Mouse (Mus musculus): ENCODE results near the gene Camk1d. TPM values are rescaled to one million over a fixed set of nuclear protein-coding genes. Genes with fewer than 3 reads are reported as not detected.

Gene Camk1d
- polyA plus RNA-seq, 1 experiment from 2014 or later, result 0.59 TPM

- Histone ChIP-seq H3K4me1 (no peaks in the 10 kb centered on the region), H3K27ac (replicated peaks) (no peak overlapping the region), H3K27me3 (replicated peaks; ENCODE audit: low read depth, poor library complexity, severe bottlenecking) (no peaks in the 10 kb centered on the region), H3K36me3 (replicated peaks) (no peaks in the 10 kb centered on the region), H3K9me3 (no peaks in the 10 kb centered on the region), H3K4me3 (no peak overlapping the region)
- DNase-seq (ENCODE audit: low spot score), result no peak
- WGBS, result 84% methylated on average over 16 of the region's 16 CpGs
Measured at GRCm38 (mm10) chr2:5458671-5459235, 255.6 kb downstream of the Camk1d start.

- no peak for DNase-seq (ENCODE audit: low spot score)
- H3K4me1 ChIP-seq, result no peaks in the 10 kb centered on the region
- H3K4me3 ChIP-seq, result no peak overlapping the region
- H3K27ac ChIP-seq (replicated peaks), result no peak overlapping the region
- H3K9me3 ChIP-seq, result no peaks in the 10 kb centered on the region
- 87% methylated on average over 5 of the region's 5 CpGs for WGBS
- no peaks in the 10 kb centered on the region for H3K36me3 ChIP-seq (replicated peaks)
- no peaks in the 10 kb centered on the region for H3K27me3 ChIP-seq (replicated peaks; ENCODE audit: low read depth, poor library complexity, severe bottlenecking)
Measured at GRCm38 (mm10) chr2:5458075-5458494, 256.2 kb downstream of the Camk1d start.

- no peak overlapping the region for H3K27ac ChIP-seq (replicated peaks)
- H3K4me1 ChIP-seq, result no peaks in the 10 kb centered on the region
- no peaks in the 10 kb centered on the region for H3K27me3 ChIP-seq (replicated peaks; ENCODE audit: low read depth, poor library complexity, severe bottlenecking)
- no peaks in the 10 kb centered on the region for H3K9me3 ChIP-seq
- H3K36me3 ChIP-seq (replicated peaks), result no peaks in the 10 kb centered on the region
- 57% methylated on average over 2 of the region's 2 CpGs for WGBS
- no peak for DNase-seq (ENCODE audit: low spot score)
- H3K4me3 ChIP-seq, result no peak overlapping the region
Measured at GRCm38 (mm10) chr2:5456108-5456507, 258.2 kb downstream of the Camk1d start.

GRCm38 (mm10) chr2:5454830-5455229 is 259.5 kb downstream of the Camk1d start:
- Histone ChIP-seq H3K27me3 (replicated peaks; ENCODE audit: low read depth, poor library complexity, severe bottlenecking) (no peaks in the 10 kb centered on the region), H3K9me3 (no peaks in the 10 kb centered on the region), H3K4me3 (no peak overlapping the region), H3K4me1 (no peaks in the 10 kb centered on the region), H3K36me3 (replicated peaks) (no peaks in the 10 kb centered on the region), H3K27ac (replicated peaks) (no peak overlapping the region)
- DNase-seq (ENCODE audit: low spot score), result no peak
- WGBS, result 82% methylated on average over 9 of the region's 9 CpGs

- Histone ChIP-seq H3K9me3 (no peaks in the 10 kb centered on the region), H3K27ac (replicated peaks) (no peak overlapping the region), H3K4me1 (no peaks in the 10 kb centered on the region), H3K27me3 (replicated peaks; ENCODE audit: low read depth, poor library complexity, severe bottlenecking) (no peaks in the 10 kb centered on the region), H3K4me3 (no peak overlapping the region), H3K36me3 (replicated peaks) (no peaks in the 10 kb centered on the region)
- WGBS, result 92% methylated on average over 2 of the region's 2 CpGs
- no peak for DNase-seq (ENCODE audit: low spot score)
Measured at GRCm38 (mm10) chr2:5451654-5452053, 262.7 kb downstream of the Camk1d start.

- H3K4me3 ChIP-seq, result no peak overlapping the region
- no peaks in the 10 kb centered on the region for H3K27me3 ChIP-seq (replicated peaks; ENCODE audit: low read depth, poor library complexity, severe bottlenecking)
- no peak for DNase-seq (ENCODE audit: low spot score)
- H3K4me1 ChIP-seq, result no peaks in the 10 kb centered on the region
- WGBS, result 85% methylated on average over 5 of the region's 5 CpGs
- no peak overlapping the region for H3K27ac ChIP-seq (replicated peaks)
- no peaks in the 10 kb centered on the region for H3K36me3 ChIP-seq (replicated peaks)
- H3K9me3 ChIP-seq, result no peaks in the 10 kb centered on the region
Measured at GRCm38 (mm10) chr2:5445357-5445756, 269.0 kb downstream of the Camk1d start.

- no peak for DNase-seq (ENCODE audit: low spot score)
- Histone ChIP-seq H3K27ac (replicated peaks) (no peak overlapping the region), H3K9me3 (no peaks in the 10 kb centered on the region), H3K4me1 (no peaks in the 10 kb centered on the region), H3K27me3 (replicated peaks; ENCODE audit: low read depth, poor library complexity, severe bottlenecking) (no peaks in the 10 kb centered on the region), H3K4me3 (no peak overlapping the region), H3K36me3 (replicated peaks) (no peaks in the 10 kb centered on the region)
- 54% methylated on average over 2 of the region's 2 CpGs for whole genome bisulfite sequencing
Measured at GRCm38 (mm10) chr2:5437690-5438089, 276.6 kb downstream of the Camk1d start.

- DNase-seq (ENCODE audit: low spot score), result no peak
- H3K27me3 ChIP-seq (replicated peaks; ENCODE audit: low read depth, poor library complexity, severe bottlenecking), result no peaks in the 10 kb centered on the region
- no peaks in the 10 kb centered on the region for H3K9me3 ChIP-seq
- H3K36me3 ChIP-seq (replicated peaks), result no peaks in the 10 kb centered on the region
- no peak overlapping the region for H3K27ac ChIP-seq (replicated peaks)
- H3K4me1 ChIP-seq, result no peaks in the 10 kb centered on the region
- WGBS, result 88% methylated on average over 16 of the region's 16 CpGs
- H3K4me3 ChIP-seq, result no peak overlapping the region
Measured at GRCm38 (mm10) chr2:5435587-5436253, 278.6 kb downstream of the Camk1d start.

- H3K36me3 ChIP-seq (replicated peaks), result no peaks in the 10 kb centered on the region
- no peak overlapping the region for H3K27ac ChIP-seq (replicated peaks)
- H3K9me3 ChIP-seq, result no peaks in the 10 kb centered on the region
- no peak overlapping the region for H3K4me3 ChIP-seq
- H3K4me1 ChIP-seq, result 0 out of 2 replicates have a peak, but pooled peaks cover under 1% of the 10 kb centered on the region
- peak; percentile 41 for DNase-seq (ENCODE audit: low spot score)
- WGBS, result 50% methylated on average over 2 of the region's 2 CpGs
- H3K27me3 ChIP-seq (replicated peaks; ENCODE audit: low read depth, poor library complexity, severe bottlenecking), result no peaks in the 10 kb centered on the region
Measured at GRCm38 (mm10) chr2:5431309-5431708, 283.0 kb downstream of the Camk1d start.

GRCm38 (mm10) chr2:5429921-5430320 is 284.4 kb downstream of the Camk1d start:
- WGBS, result 85% methylated on average over 8 of the region's 8 CpGs
- no peaks in the 10 kb centered on the region for H3K36me3 ChIP-seq (replicated peaks)
- H3K27me3 ChIP-seq (replicated peaks; ENCODE audit: low read depth, poor library complexity, severe bottlenecking), result no peaks in the 10 kb centered on the region
- no peaks in the 10 kb centered on the region for H3K9me3 ChIP-seq
- H3K4me1 ChIP-seq, result 0 out of 2 replicates have a peak, but pooled peaks cover 4% of the 10 kb centered on the region
- no peak overlapping the region for H3K27ac ChIP-seq (replicated peaks)
- DNase-seq (ENCODE audit: low spot score), result no peak
- H3K4me3 ChIP-seq, result no peak overlapping the region

- no peak for DNase-seq (ENCODE audit: low spot score)
- Histone ChIP-seq H3K36me3 (replicated peaks) (no peaks in the 10 kb centered on the region), H3K27ac (replicated peaks) (no peak overlapping the region), H3K27me3 (replicated peaks; ENCODE audit: low read depth, poor library complexity, severe bottlenecking) (no peaks in the 10 kb centered on the region), H3K4me3 (no peak overlapping the region), H3K4me1 (peaks cover 10% of the 10 kb centered on the region), H3K9me3 (no peaks in the 10 kb centered on the region)
- WGBS, result 32% methylated on average over 2 of the region's 2 CpGs
Measured at GRCm38 (mm10) chr2:5426110-5426509, 288.2 kb downstream of the Camk1d start.

GRCm38 (mm10) chr2:5425612-5426011 is 288.7 kb downstream of the Camk1d start:
- H3K36me3 ChIP-seq (replicated peaks), result no peaks in the 10 kb centered on the region
- WGBS, result 81% methylated on average over 3 of the region's 3 CpGs
- no peak overlapping the region for H3K4me3 ChIP-seq
- H3K27ac ChIP-seq (replicated peaks), result no peak overlapping the region
- no peaks in the 10 kb centered on the region for H3K9me3 ChIP-seq
- DNase-seq (ENCODE audit: low spot score), result no peak
- peaks cover 12% of the 10 kb centered on the region for H3K4me1 ChIP-seq
- no peaks in the 10 kb centered on the region for H3K27me3 ChIP-seq (replicated peaks; ENCODE audit: low read depth, poor library complexity, severe bottlenecking)

GRCm38 (mm10) chr2:5420621-5421196 is 293.6 kb downstream of the Camk1d start:
- 56% methylated on average over 5 of the region's 5 CpGs for WGBS
- peak; percentile 27 for DNase-seq (ENCODE audit: low spot score)
- Histone ChIP-seq H3K9me3 (no peaks in the 10 kb centered on the region), H3K27me3 (replicated peaks; ENCODE audit: low read depth, poor library complexity, severe bottlenecking) (no peaks in the 10 kb centered on the region), H3K4me3 (no peak overlapping the region), H3K27ac (replicated peaks) (no peak overlapping the region), H3K4me1 (peaks cover 9% of the 10 kb centered on the region), H3K36me3 (replicated peaks) (no peaks in the 10 kb centered on the region)
